Mouse (Mus musculus): ENCODE data around the gene Letmd1. TPM values are rescaled to one million over a fixed set of nuclear protein-coding genes. Genes with fewer than 3 reads are reported as not detected.

The Letmd1 gene
- polyA plus RNA-seq, 2 experiments, result 27.9 to 62.4 TPM

GRCm38 (mm10) chr15:100446887-100447286 is 21.9 kb upstream of the Letmd1 start:
- DNase-seq (ENCODE audit: low spot score) (no peak), ATAC-seq (ENCODE audit: low FRiP score, low read depth) (no peak)
- no peak for TF ChIP-seq POLR2A (IDR thresholded peaks at IDR 0.05; ENCODE audit: borderline replicate concordance, extremely low read depth, insufficient read depth, insufficient read length)
- Histone ChIP-seq H3K9me3 (ENCODE audit: control insufficient read depth, low read length) (no peaks in the 10 kb centered on the region), H3K4me1 (ENCODE audit: control insufficient read depth, insufficient read depth, low read length) (peaks cover 11% of the 10 kb centered on the region; the same call in 1 of the 2 replicates), H3K27me3 (ENCODE audit: control insufficient read depth, insufficient read depth, low read length) (no peaks in the 10 kb centered on the region), H3K9ac (ENCODE audit: low read depth, low read length, severe bottlenecking) (no peak overlapping the region), H3K4me3 (replicated peaks; ENCODE audit: low read length) (no peak overlapping the region), H3K4me2 (replicated peaks; ENCODE audit: low read depth, low read length, severe bottlenecking) (no peak overlapping the region), H3K27ac (replicated peaks; ENCODE audit: low read depth, low read length) (no peak overlapping the region), H3K36me3 (ENCODE audit: control insufficient read depth, insufficient read depth, low read length) (no peaks in the 10 kb centered on the region)
- 74% methylated on average over 2 of the region's 2 CpGs for WGBS

GRCm38 (mm10) chr15:100448572-100448971 is 20.3 kb upstream of the Letmd1 start:
- DNase-seq (ENCODE audit: low spot score), result no peak
- Histone ChIP-seq H3K9me3 (ENCODE audit: control insufficient read depth, low read length) (no peaks in the 10 kb centered on the region), H3K36me3 (ENCODE audit: control insufficient read depth, insufficient read depth, low read length) (no peaks in the 10 kb centered on the region), H3K9ac (ENCODE audit: low read depth, low read length, severe bottlenecking) (no peak overlapping the region), H3K4me2 (replicated peaks; ENCODE audit: low read depth, low read length, severe bottlenecking) (no peak overlapping the region), H3K27ac (replicated peaks; ENCODE audit: low read depth, low read length) (no peak overlapping the region), H3K4me3 (replicated peaks; ENCODE audit: low read length) (no peak overlapping the region), H3K4me1 (ENCODE audit: control insufficient read depth, insufficient read depth, low read length) (peaks cover 11% of the 10 kb centered on the region; the same call in 1 of the 2 replicates), H3K27me3 (ENCODE audit: control insufficient read depth, insufficient read depth, low read length) (no peaks in the 10 kb centered on the region)
- TF ChIP-seq POLR2A (IDR thresholded peaks at IDR 0.05; ENCODE audit: borderline replicate concordance, extremely low read depth, insufficient read depth, insufficient read length), result no peak
- no peak for ATAC-seq (ENCODE audit: low FRiP score, low read depth)
- WGBS, result 78% methylated on average over 4 of the region's 4 CpGs

GRCm38 (mm10) chr15:100449495-100449894 is 19.3 kb upstream of the Letmd1 start:
- peaks cover 5% of the 10 kb centered on the region; the same call in 1 of the 2 replicates for H3K4me1 ChIP-seq (ENCODE audit: control insufficient read depth, insufficient read depth, low read length)
- H3K9me3 ChIP-seq (ENCODE audit: control insufficient read depth, low read length), result no peaks in the 10 kb centered on the region
- DNase-seq (ENCODE audit: low spot score) (no peak), ATAC-seq (ENCODE audit: low FRiP score, low read depth) (no peak)
- H3K4me3 ChIP-seq (replicated peaks; ENCODE audit: low read length), result no peak overlapping the region
- H3K4me2 ChIP-seq (replicated peaks; ENCODE audit: low read depth, low read length, severe bottlenecking), result no peak overlapping the region
- no peak overlapping the region for H3K27ac ChIP-seq (replicated peaks; ENCODE audit: low read depth, low read length)
- H3K36me3 ChIP-seq (ENCODE audit: control insufficient read depth, insufficient read depth, low read length), result no peaks in the 10 kb centered on the region
- H3K9ac ChIP-seq (ENCODE audit: low read depth, low read length, severe bottlenecking), result no peak overlapping the region
- WGBS, result 89% methylated on average over 3 of the region's 3 CpGs
- no peak for TF ChIP-seq POLR2A (IDR thresholded peaks at IDR 0.05; ENCODE audit: borderline replicate concordance, extremely low read depth, insufficient read depth, insufficient read length)
- no peaks in the 10 kb centered on the region for H3K27me3 ChIP-seq (ENCODE audit: control insufficient read depth, insufficient read depth, low read length)

- peaks cover 5% of the 10 kb centered on the region; the same call in 1 of the 2 replicates for H3K4me1 ChIP-seq (ENCODE audit: control insufficient read depth, insufficient read depth, low read length)
- no peaks in the 10 kb centered on the region for H3K27me3 ChIP-seq (ENCODE audit: control insufficient read depth, insufficient read depth, low read length)
- H3K4me3 ChIP-seq (replicated peaks; ENCODE audit: low read length), result no peak overlapping the region
- peak overlapping the region; percentile 3; the same call in 1 of the 2 replicates for H3K4me2 ChIP-seq (replicated peaks; ENCODE audit: low read depth, low read length, severe bottlenecking)
- no peaks in the 10 kb centered on the region for H3K36me3 ChIP-seq (ENCODE audit: control insufficient read depth, insufficient read depth, low read length)
- no peak overlapping the region for H3K9ac ChIP-seq (ENCODE audit: low read depth, low read length, severe bottlenecking)
- 34% methylated on average over 16 of the region's 16 CpGs for WGBS
- H3K27ac ChIP-seq (replicated peaks; ENCODE audit: low read depth, low read length), result 0 out of 2 replicates have a peak overlapping the region, but pooled peaks have one; percentile 2
- no peak for TF ChIP-seq POLR2A (IDR thresholded peaks at IDR 0.05; ENCODE audit: borderline replicate concordance, extremely low read depth, insufficient read depth, insufficient read length)
- DNase-seq (ENCODE audit: low spot score) (peak; percentile 68), ATAC-seq (ENCODE audit: low FRiP score, low read depth) (no peak)
- no peaks in the 10 kb centered on the region for H3K9me3 ChIP-seq (ENCODE audit: control insufficient read depth, low read length)
These were observed 17.6 kb upstream of the Letmd1 start for GRCm38 (mm10) chr15:100451245-100451644.

GRCm38 (mm10) chr15:100452486-100452885 is 16.3 kb upstream of the Letmd1 start:
- Histone ChIP-seq H3K4me2 (replicated peaks; ENCODE audit: low read depth, low read length, severe bottlenecking) (no peak overlapping the region), H3K9me3 (ENCODE audit: control insufficient read depth, low read length) (no peaks in the 10 kb centered on the region), H3K4me3 (replicated peaks; ENCODE audit: low read length) (no peak overlapping the region), H3K27me3 (ENCODE audit: control insufficient read depth, insufficient read depth, low read length) (no peaks in the 10 kb centered on the region), H3K27ac (replicated peaks; ENCODE audit: low read depth, low read length) (no peak overlapping the region), H3K9ac (ENCODE audit: low read depth, low read length, severe bottlenecking) (no peak overlapping the region), H3K4me1 (ENCODE audit: control insufficient read depth, insufficient read depth, low read length) (peaks cover 5% of the 10 kb centered on the region; the same call in 1 of the 2 replicates), H3K36me3 (ENCODE audit: control insufficient read depth, insufficient read depth, low read length) (no peaks in the 10 kb centered on the region)
- WGBS, result 80% methylated on average over 11 of the region's 11 CpGs
- no peak for TF ChIP-seq POLR2A (IDR thresholded peaks at IDR 0.05; ENCODE audit: borderline replicate concordance, extremely low read depth, insufficient read depth, insufficient read length)
- DNase-seq (ENCODE audit: low spot score) (no peak), ATAC-seq (ENCODE audit: low FRiP score, low read depth) (no peak)

All from limb, embryonic 14.5 days (tissue).